Mouse (Mus musculus) embryonic fibroblast, embryonic 13.5 days (primary cell): ENCODE results near the gene Frmpd4. TPM values are rescaled to one million over a fixed set of nuclear protein-coding genes. Genes with fewer than 3 reads are reported as not detected.

Source experiments
- H3K27ac ChIP-seq: 2 replicates; pipeline ENCODE4 v1.5.1; 2012; ENCODE audit warnings: low read length, control low read depth, inconsistent platforms; ENCODE audit not compliant: insufficient read depth
- H3K4me1 ChIP-seq: 2 replicates; pipeline ENCODE4 v1.6.1; 2011; ENCODE audit warnings: low read length; ENCODE audit not compliant: control insufficient read depth, insufficient read depth
- H3K4me3 ChIP-seq: 2 replicates; pipeline ENCODE4 v1.5.1; 2011; ENCODE audit warnings: mild to moderate bottlenecking, control low read depth, low read length; ENCODE audit not compliant: insufficient read depth
- CTCF ChIP-seq: IDR thresholded peaks from 2 replicates; pipeline ENCODE4 v1.5.1; 2011; ENCODE audit warnings: mild to moderate bottlenecking, control low read depth, low read length, moderate library complexity, borderline replicate concordance; ENCODE audit not compliant: insufficient read depth
- POLR2A ChIP-seq: IDR thresholded peaks from 2 replicates; pipeline ENCODE4 v1.6.1; 2011; ENCODE audit warnings: low read depth, mild to moderate bottlenecking, control low read depth, low read length, moderate library complexity
- polyA plus RNA-seq: library from polyadenylated mRNA; stranded (reverse); fragments of >200 nt; gene quantifications from 2 replicates; pipeline ENCODE4 v1.2.4, GENCODE M21; 2011; ENCODE audit warnings: low read depth; ENCODE audit not compliant: missing spikeins, insufficient read length

The Frmpd4 gene
- polyA plus RNA-seq, 1 experiment, result 0.16 TPM

DNA sequence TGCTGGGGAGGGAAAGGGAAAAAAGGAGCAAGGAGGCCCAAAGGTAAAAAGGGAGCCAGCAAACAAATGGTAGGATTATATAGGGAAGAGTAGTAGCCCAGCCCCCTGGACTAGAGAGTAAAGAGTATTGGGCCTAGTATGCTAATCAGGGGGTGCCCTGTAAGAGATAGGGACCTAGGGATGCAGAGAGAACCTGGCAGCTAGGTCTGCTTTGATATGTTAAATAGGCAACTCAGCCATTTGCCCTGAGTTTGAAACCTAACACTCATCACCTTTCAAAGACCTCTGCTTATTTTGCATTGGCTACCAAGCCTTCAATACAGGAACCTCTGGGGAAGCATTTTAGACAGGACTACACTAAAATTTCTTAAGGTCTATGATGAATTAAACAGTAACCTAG, 414.0 kb downstream of the Frmpd4 start:
- no peak overlapping the region for H3K4me3 ChIP-seq
- TF ChIP-seq POLR2A, result no peak
- TF ChIP-seq CTCF, result no peak
- H3K27ac ChIP-seq, result no peak overlapping the region
- no peaks in the 10 kb centered on the region for H3K4me1 ChIP-seq

DNA sequence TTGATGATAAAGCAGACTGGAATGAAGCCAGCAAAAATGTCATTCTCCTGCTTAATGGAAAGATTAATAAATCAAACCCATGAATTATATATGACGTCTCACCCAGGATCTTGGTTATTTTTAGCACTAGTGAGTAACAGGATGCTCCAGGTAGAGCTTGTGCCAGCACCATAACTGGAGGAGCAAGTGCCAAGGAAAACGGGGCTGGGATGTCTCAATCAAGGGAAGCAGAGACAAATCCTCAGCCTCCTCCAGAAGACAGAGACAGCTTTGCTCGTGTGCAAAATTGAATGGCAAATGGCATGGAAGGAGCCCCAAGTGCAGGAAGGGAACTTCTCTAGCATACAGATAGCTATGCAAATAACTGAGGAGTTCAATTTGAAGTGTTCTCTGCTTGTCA, 418.2 kb downstream of the Frmpd4 start:
- no peak for TF ChIP-seq POLR2A
- no peak for TF ChIP-seq CTCF
- Histone ChIP-seq H3K27ac (no peak overlapping the region), H3K4me1 (no peaks in the 10 kb centered on the region), H3K4me3 (no peak overlapping the region)

DNA sequence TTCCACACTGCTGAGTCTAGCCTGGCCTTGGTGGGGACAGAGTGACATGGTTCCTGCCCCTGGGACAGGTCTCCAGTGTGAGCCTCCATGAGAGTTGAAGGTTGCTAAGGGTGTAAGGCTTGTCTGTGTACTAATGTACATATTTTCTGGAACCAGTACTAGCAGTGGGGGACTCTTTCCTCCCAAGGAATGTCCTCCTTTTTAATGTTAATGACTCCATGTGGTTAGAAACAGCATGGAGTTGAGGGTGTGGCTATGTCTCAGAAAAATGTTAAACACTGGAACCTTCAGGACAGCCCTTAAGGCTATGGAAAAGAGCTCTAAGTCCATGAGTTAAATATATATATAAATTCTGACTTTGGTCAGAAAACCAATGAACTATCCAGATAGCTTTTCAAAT, 436.0 kb downstream of the Frmpd4 start:
- H3K4me3 ChIP-seq, result no peak overlapping the region
- no peak overlapping the region for H3K27ac ChIP-seq
- H3K4me1 ChIP-seq, result no peaks in the 10 kb centered on the region
- no peak for TF ChIP-seq POLR2A
- TF ChIP-seq CTCF, result no peak

DNA sequence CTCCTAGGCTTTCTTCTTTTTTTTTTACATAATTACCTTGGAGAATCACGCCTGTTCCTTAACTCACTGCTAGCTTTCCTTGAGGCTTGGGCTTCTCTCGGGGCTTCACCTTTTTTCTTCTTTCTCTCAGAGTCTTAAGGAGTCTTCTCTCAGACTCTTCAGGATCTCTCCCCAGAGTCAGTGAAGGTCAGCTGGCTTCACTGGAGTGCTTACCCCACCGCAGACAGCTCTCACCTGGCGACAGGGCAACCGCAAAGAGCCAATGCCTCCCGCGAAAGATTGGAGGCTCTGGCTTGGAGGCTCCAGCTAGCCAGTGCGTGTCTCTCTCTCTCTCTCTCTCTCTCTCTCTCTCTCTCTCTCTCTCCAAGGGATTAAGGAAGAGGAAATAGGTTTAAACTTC, 453.0 kb downstream of the Frmpd4 start:
- H3K27ac ChIP-seq, result no peak overlapping the region
- H3K4me1 ChIP-seq, result no peaks in the 10 kb centered on the region
- no peak overlapping the region for H3K4me3 ChIP-seq
- TF ChIP-seq CTCF, result no peak
- TF ChIP-seq POLR2A, result no peak

DNA sequence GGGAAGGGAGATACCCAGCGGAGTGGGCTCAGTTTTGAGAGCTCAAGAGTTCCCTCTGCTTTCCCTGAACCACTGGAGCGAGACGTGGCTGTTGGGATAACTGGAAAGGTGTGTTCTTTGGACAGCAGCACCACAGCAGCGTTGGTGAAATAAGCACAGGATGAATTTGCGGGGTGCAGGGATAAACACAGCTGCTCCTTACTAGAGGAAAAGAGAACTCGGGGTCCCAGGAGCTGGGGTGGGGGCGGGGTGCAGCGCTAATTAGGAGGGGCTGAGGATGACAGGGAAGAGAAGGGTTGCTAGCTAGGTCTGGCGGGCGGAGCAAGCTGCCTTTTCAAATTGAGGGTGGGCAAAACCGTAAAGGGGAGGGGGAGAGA, 453.5 kb downstream of the Frmpd4 start:
- Histone ChIP-seq H3K4me3 (peak overlapping the region; percentile 44), H3K4me1 (no peaks in the 10 kb centered on the region), H3K27ac (no peak overlapping the region)
- TF ChIP-seq CTCF (no peak), POLR2A (no peak)

DNA sequence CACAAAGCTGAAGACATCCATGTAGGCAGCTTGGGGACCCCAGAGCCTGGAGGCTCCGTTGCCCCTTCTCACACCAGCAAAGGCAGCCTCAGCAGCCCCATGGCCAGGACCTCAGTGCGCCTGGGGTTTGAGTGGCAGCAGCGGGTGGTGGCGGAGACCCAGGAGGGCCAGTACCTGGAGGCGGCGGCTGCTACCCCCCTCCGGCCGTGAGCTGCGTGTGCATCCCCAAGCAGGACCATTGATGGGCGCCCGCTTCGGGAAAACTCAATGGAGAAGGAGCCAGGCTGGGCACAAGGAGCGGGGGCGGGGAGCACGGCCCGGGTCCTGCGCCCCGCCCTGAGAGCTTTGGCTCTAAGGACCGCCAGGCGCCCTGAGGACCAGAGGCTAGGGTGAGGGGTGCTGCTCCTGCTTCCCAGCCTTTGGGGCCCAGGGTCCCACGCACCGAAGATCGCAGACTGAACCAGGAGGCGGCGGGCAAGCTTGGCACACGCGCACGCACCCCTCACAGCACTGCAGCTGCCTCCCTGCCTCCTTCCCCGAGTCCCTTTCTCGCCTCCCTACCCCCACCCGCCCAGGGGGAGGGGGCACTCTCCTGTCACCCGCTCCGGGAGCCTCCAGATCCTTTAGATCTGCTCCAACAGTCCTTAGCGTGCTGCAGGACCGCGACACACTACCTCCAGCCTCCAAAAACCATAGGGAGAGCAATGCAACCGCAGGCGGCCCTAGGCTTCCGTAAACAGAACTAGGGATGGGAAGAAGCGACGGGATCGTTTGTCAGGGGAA, 454.0 kb downstream of the Frmpd4 start:
- no peaks in the 10 kb centered on the region for H3K4me1 ChIP-seq
- H3K4me3 ChIP-seq, result peak overlapping the region; percentile 44
- H3K27ac ChIP-seq, result no peak overlapping the region
- TF ChIP-seq CTCF (no peak), POLR2A (no peak)

DNA sequence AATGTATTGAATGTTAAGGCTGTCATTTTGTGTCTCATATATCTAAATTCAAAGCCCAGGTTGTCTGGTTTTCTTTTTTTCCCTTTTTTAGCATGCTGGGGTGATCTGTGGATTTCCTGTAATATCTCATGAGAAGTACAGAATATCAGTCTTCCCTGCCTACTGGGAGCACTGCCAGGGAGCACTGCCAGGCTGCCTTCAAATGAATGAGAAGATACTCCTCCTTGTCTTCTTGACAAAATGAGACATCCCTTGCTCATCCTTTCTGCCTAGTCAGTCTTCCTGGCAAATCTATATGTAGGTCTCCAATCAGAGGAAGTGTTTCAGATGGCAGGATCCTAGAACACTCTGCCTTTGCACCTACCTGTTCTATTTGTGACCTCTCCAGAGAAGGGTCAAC, 535.4 kb downstream of the Frmpd4 start:
- H3K4me1 ChIP-seq, result no peaks in the 10 kb centered on the region
- no peak overlapping the region for H3K4me3 ChIP-seq
- no peak overlapping the region for H3K27ac ChIP-seq
- TF ChIP-seq CTCF (no peak), POLR2A (no peak)

DNA sequence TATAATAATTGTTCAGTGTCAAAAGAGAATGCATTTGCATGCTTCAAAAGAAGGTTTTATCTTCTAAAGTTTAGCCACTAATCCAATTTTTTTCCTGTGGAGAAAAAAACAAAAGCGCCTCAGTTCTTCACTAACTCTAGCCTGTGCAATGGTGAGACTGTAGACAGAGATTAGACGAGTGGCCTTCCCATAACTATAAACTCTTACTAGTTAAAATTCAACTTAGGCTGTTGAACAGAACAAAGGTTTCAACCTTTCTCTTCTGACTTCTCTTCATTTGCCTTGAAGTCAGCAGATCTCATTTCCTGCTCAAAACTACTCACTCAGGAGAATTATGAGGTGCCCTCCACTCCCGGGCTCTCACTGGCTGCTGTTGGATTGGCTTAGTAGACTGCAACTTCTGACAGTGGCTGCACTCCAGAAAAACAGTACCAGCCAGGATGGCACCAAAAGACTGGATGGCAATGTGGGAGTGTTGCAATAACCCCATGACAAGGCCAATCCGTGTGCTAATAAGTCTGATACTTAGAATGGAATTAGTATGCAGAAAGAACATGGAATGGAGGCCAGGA, 556.4 kb downstream of the Frmpd4 start:
- Histone ChIP-seq H3K4me3 (no peak overlapping the region), H3K4me1 (no peaks in the 10 kb centered on the region), H3K27ac (no peak overlapping the region)
- no peak for TF ChIP-seq POLR2A

DNA sequence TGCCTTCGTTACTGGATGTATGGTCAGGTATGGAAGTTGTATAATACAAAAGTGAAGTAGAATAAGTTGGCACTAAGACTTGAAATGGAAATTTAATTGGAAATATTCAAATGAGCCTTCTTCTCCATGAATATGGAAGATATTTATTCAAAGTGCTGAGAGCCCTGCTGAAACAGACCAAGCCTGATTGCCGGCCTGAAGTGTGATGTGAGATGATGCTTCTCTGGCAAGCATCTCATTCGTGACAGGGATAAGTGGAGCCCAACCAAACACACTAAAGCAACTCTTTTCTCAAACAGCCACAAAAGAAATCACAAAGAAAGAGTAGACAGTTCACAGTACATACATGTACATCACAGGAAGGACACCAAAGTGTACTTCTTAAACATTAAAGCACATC, 559.2 kb downstream of the Frmpd4 start:
- no peaks in the 10 kb centered on the region for H3K4me1 ChIP-seq
- TF ChIP-seq POLR2A (no peak), CTCF (no peak)
- no peak overlapping the region for H3K27ac ChIP-seq
- H3K4me3 ChIP-seq, result no peak overlapping the region

DNA sequence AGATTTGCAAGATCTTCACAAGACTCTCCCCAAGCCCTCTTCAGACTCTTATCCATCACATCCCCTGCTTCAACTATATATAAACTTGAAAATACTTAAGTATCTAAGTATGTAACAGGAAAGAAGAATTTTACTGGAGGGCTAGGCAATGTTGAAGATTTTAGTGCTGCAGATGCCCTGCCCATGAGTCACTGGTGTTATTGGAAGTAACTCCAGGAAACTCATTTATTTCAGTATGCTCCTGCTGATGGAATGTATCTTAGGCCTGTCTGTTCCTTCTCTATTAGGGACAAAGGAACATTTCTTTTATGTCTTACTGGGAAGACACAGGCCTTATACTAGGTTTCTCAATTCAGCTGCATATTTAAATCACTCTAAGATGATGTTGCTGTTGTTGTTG, 592.2 kb downstream of the Frmpd4 start:
- Histone ChIP-seq H3K4me3 (no peak overlapping the region), H3K4me1 (no peaks in the 10 kb centered on the region), H3K27ac (peak overlapping the region; percentile 47; the same call in 1 of the 2 replicates)
- TF ChIP-seq POLR2A (no peak), CTCF (no peak)

DNA sequence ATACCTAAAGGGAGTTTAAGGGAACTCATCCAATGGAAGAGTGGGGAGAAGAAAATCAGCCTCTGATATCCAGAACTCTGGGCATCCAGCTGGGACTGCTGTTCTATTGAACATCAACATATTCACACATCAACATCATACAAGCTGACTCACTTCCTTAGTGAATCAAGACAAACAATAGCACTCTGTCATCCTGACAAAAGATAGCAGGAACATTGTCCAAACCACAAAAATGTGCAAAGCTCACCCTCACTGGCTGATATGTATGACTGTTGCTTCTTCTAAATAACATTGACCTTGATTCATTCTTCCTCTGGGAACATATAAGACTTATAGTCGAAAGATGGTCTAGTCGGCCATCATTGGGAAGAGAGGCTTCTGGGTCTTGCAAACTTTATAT, 625.8 kb downstream of the Frmpd4 start:
- Histone ChIP-seq H3K4me3 (no peak overlapping the region), H3K4me1 (no peaks in the 10 kb centered on the region), H3K27ac (no peak overlapping the region)
- no peak for TF ChIP-seq CTCF
- TF ChIP-seq POLR2A, result no peak
